Mouse (Mus musculus) heart, adult 2 months (tissue): ENCODE measurements around the gene Ccnt2.

Experiments
- CTCF ChIP-seq: fragments of 200-600 bp; IDR thresholded peaks from 2 replicates; pipeline ENCODE4 v1.8.1; 2022; ENCODE audit warnings: antibody characterized with exemption, mild to moderate bottlenecking, moderate library complexity
- EP300 ChIP-seq: fragments of 200-500 bp; IDR thresholded peaks from 2 replicates; pipeline ENCODE4 v1.6.1; 2011; ENCODE audit warnings: low read depth, low read length, control low read depth; ENCODE audit not compliant: insufficient read depth
- POLR2A ChIP-seq: fragments of 200-500 bp; IDR thresholded peaks from 2 replicates; pipeline ENCODE4 v1.6.1; 2011; ENCODE audit warnings: mild to moderate bottlenecking, low read depth, low read length, control low read depth; ENCODE audit not compliant: insufficient read depth

GRCm38 (mm10) chr1:127793459-127793858, 19.5 kb downstream of the Ccnt2 start:
- TF ChIP-seq EP300 = no peak
- no peak for TF ChIP-seq CTCF
- TF ChIP-seq POLR2A = no peak
